Mouse (Mus musculus) stomach, postnatal 0 days (tissue): ENCODE measurements at regions not wholly inside any gene's neighbourhood (a gene's known extent, or its start where the extent isn't known, plus 50 kb on each side); places are given as distances from the start of the nearest gene placed in this dataset.

ENCODE experiments used
- ATAC-seq: fragments of 200-750 bp; cut with Nextera tagmentation; 2 replicates; pipeline ENCODE4 v1.8.0; 2017; ENCODE audit not compliant: low FRiP score, low TSS enrichment
- DNase-seq: peaks from one replicate; pipeline ENCODE4 v3.0.0-alpha.2; 2016; ENCODE audit warnings: low spot score
- H3K27ac ChIP-seq: fragments of 300-500 bp; sonication (generic); replicated peaks from 2 replicates; pipeline ENCODE4 v1.5.1; 2014; ENCODE audit warnings: mild to moderate bottlenecking, control low read depth
- H3K27me3 ChIP-seq: fragments of 300-500 bp; sonication (generic); 2 replicates; pipeline ENCODE4 v1.6.1; 2014; ENCODE audit warnings: low read length; ENCODE audit not compliant: control insufficient read depth, insufficient read depth
- H3K36me3 ChIP-seq: fragments of 300-500 bp; sonication (generic); 2 replicates; pipeline ENCODE4 v1.6.1; 2014; ENCODE audit warnings: low read length, mixed read lengths; ENCODE audit not compliant: control insufficient read depth, insufficient read depth
- H3K4me1 ChIP-seq: fragments of 300-500 bp; sonication (generic); replicated peaks from 2 replicates; pipeline ENCODE4 v1.6.1; 2014; ENCODE audit warnings: antibody characterized with exemption; ENCODE audit not compliant: control insufficient read depth, insufficient read depth
- H3K4me2 ChIP-seq: fragments of 300-500 bp; sonication (generic); replicated peaks from 2 replicates; pipeline ENCODE4 v1.6.1; 2014; ENCODE audit warnings: low read depth, mild to moderate bottlenecking, control low read depth, moderate library complexity
- H3K4me3 ChIP-seq: fragments of 300-500 bp; sonication (generic); 2 replicates; pipeline ENCODE4 v1.5.1; 2014; ENCODE audit warnings: low read depth, low read length, control low read depth
- H3K9ac ChIP-seq: fragments of 300-500 bp; sonication (generic); 2 replicates; pipeline ENCODE4 v1.6.1; 2014; ENCODE audit warnings: mild to moderate bottlenecking, low read length, control low read depth, mixed read lengths
- H3K9me3 ChIP-seq: fragments of 300-500 bp; sonication (generic); 2 replicates; pipeline ENCODE4 v1.6.1; 2016; ENCODE audit warnings: low read length; ENCODE audit not compliant: control insufficient read depth
- CTCF ChIP-seq: IDR thresholded peaks from 2 replicates; pipeline ENCODE4 v1.5.1; 2016; ENCODE audit warnings: antibody characterized with exemption, low read depth, mild to moderate bottlenecking, moderate library complexity
- EP300 ChIP-seq: optimal IDR thresholded peaks from 2 replicates; pipeline ENCODE3; 2016; ENCODE audit warnings: antibody characterized with exemption
- WGBS: fragments of 180-500 bp; shearing (Covaris S2); extraction: QIAGEN DNeasy Blood & Tissue Kit; methylation state at CpG from one replicate; pipeline ENCODE4 v1.1.7; 2014; 5-methylcytosine and 5-hydroxymethylcytosine counted together

DNA sequence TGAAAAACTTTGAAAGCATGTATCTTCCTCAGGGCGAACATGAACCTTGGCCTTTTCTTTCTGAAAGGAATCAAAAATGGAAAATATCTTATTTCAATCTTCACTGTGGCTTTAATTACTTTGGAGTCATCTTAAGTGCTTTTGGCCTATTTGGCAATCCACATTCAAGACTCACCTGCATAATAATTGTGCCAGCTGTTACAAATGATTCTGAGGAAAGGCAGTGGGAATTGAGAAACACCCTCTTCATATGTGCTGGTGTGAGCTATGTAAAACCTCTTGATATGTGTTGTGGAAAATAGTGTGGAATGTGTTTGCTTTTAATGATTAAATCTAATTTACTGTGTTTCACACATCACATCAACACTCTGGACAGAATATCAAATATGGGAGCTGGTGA is 148.5 kb upstream of the Ednra start:
- TF ChIP-seq CTCF (no peak), EP300 (no peak)
- no peaks in the 10 kb centered on the region for H3K36me3 ChIP-seq
- WGBS = 88% methylated on average over 1 of the region's 1 CpGs
- H3K4me3 ChIP-seq = no peak overlapping the region
- H3K9me3 ChIP-seq = no peaks in the 10 kb centered on the region
- H3K4me2 ChIP-seq = no peak overlapping the region
- ATAC-seq (no peak), DNase-seq (no peak)
- H3K4me1 ChIP-seq = no peaks in the 10 kb centered on the region
- no peak overlapping the region for H3K27ac ChIP-seq
- no peaks in the 10 kb centered on the region for H3K27me3 ChIP-seq
- no peak overlapping the region for H3K9ac ChIP-seq

DNA sequence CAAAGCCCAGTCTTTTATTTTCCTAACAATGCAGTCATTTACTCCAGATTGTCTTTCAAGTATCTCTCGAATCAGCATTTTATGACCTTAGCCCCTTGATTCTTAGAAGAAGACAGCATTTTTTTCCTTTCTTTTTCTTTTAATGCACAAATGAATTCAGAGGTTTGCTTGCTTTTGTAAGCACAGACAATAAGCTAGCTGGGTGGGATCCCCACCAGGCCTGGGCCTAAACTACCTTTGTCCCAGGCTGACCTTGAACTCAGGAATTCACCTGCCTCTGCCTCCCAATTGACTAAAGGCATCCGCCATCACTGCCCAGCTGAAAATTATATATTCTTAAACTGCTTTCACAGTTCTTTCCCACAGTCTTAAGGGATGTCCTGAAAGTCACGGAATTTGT is 195.5 kb upstream of the Ednra start:
- Histone ChIP-seq H3K4me3 (no peak overlapping the region), H3K9me3 (peaks cover 4% of the 10 kb centered on the region; the same call in 1 of the 2 replicates), H3K4me1 (no peaks in the 10 kb centered on the region), H3K4me2 (no peak overlapping the region), H3K27me3 (no peaks in the 10 kb centered on the region), H3K9ac (no peak overlapping the region), H3K27ac (no peak overlapping the region), H3K36me3 (no peaks in the 10 kb centered on the region)
- ATAC-seq (no peak), DNase-seq (no peak)
- TF ChIP-seq CTCF (no peak), EP300 (no peak)
- 91% methylated on average over 3 of the region's 3 CpGs for WGBS

DNA sequence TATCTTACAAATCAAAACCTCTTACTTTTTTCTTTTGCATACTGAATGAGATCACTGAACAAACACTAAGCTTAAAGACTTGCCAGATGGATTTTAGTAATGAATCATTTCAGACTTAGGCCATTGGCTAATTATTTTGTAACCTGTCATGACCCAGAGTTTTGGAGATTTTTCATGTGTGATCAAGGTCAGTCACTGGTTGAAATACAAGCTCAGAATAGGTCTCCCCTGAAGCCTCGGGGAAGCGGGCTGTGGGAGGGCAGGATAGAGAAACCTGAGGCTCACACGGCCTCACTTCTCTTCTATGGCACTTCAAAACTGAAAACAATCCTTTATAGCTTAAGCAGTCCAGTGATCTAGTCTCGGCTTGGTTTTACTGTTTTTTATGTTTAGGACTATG is 197.6 kb upstream of the Ednra start:
- H3K4me1 ChIP-seq = no peaks in the 10 kb centered on the region
- ATAC-seq (no peak), DNase-seq (no peak)
- H3K27ac ChIP-seq = no peak overlapping the region
- H3K4me2 ChIP-seq = no peak overlapping the region
- no peaks in the 10 kb centered on the region for H3K36me3 ChIP-seq
- no peak overlapping the region for H3K4me3 ChIP-seq
- no peak for TF ChIP-seq EP300
- no peak for TF ChIP-seq CTCF
- no peaks in the 10 kb centered on the region for H3K27me3 ChIP-seq
- H3K9me3 ChIP-seq = peaks cover 4% of the 10 kb centered on the region; the same call in 1 of the 2 replicates
- 44% methylated on average over 4 of the region's 4 CpGs for WGBS
- no peak overlapping the region for H3K9ac ChIP-seq

DNA sequence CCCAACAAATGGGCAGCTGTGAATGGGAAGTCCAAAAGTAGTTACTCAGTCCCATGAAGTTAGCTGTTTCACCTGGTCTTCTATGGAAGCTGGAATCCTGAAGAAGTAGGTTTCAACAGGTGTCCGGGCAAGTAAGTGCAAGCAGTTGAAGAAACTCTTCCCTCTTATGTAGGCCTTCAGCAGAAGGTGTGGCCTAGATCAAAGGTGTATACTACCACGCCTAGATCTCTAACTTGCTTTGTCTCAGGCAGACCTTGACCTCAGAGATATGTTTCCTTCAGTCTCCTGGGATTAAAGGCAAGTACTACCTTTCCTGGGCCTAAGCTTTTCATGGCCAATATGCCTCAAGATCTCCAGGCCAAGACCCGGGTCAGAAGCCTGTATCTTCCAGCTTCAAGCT is 223.4 kb upstream of the Ednra start:
- Histone ChIP-seq H3K27me3 (no peaks in the 10 kb centered on the region), H3K4me1 (no peaks in the 10 kb centered on the region), H3K4me3 (no peak overlapping the region), H3K9ac (no peak overlapping the region), H3K9me3 (no peaks in the 10 kb centered on the region), H3K27ac (no peak overlapping the region), H3K36me3 (no peaks in the 10 kb centered on the region), H3K4me2 (no peak overlapping the region)
- TF ChIP-seq CTCF = no peak
- no peak for TF ChIP-seq EP300
- 81% methylated on average over 3 of the region's 3 CpGs for WGBS
- DNase-seq (no peak), ATAC-seq (no peak)

DNA sequence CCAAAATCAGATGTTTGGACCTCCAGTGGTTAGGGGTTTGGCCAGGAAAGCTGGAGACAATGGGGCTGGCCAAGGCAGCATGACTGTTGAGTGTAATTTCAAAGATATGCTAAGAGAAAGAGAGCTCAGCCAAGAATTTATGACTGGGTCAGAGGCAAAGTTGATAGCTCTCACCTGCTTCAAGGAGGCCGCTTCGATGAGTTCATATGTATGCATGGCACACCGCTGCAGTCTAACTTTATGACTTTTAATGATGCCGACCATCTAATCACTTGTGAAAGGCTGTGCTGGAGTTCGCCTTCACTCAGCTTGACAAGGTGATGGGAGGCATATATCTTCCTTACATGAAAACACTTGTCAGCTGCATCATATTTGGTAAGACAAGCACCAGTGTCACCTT is 225.4 kb upstream of the Ednra start:
- H3K36me3 ChIP-seq = no peaks in the 10 kb centered on the region
- H3K27ac ChIP-seq = no peak overlapping the region
- H3K4me2 ChIP-seq = no peak overlapping the region
- H3K4me1 ChIP-seq = no peaks in the 10 kb centered on the region
- no peak overlapping the region for H3K4me3 ChIP-seq
- no peaks in the 10 kb centered on the region for H3K27me3 ChIP-seq
- ATAC-seq = no peak
- WGBS = 88% methylated on average over 5 of the region's 5 CpGs
- no peak for TF ChIP-seq EP300
- no peak for TF ChIP-seq CTCF
- H3K9ac ChIP-seq = no peak overlapping the region
- no peak for DNase-seq
- H3K9me3 ChIP-seq = no peaks in the 10 kb centered on the region

DNA sequence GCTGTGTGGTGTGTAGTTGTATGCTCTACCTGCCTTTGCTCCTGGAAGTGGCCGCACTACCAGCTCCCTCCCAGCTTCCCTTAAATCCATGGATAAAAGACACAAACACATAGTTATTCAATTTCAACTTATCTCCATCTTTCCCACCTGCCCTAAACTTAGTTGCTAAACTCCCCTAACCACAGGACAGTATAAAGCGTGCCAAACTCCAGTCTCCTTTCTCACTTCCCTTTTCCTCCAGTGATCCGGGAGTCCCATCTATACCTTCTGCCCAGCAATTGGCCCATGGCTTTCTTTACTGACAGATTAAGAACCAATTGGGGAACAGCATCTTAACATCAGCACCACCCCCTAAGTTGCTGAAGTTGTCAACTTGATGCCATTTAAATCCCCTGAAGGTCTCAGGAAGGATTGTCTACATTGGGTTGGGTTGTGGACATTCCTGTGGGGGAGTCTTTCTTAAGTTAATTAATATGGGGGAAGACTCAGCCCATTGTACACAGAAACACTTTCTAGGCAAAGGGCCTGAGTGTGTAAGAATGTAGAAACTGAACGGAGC is 234.6 kb upstream of the Ednra start:
- 76% methylated on average over 4 of the region's 4 CpGs for WGBS
- H3K4me2 ChIP-seq = no peak overlapping the region
- TF ChIP-seq CTCF = no peak
- no peak for TF ChIP-seq EP300
- no peak overlapping the region for H3K9ac ChIP-seq
- no peak overlapping the region for H3K4me3 ChIP-seq
- DNase-seq = no peak
- H3K27ac ChIP-seq = no peak overlapping the region
- no peaks in the 10 kb centered on the region for H3K4me1 ChIP-seq
- no peak for ATAC-seq
- H3K27me3 ChIP-seq = no peaks in the 10 kb centered on the region
- H3K9me3 ChIP-seq = no peaks in the 10 kb centered on the region
- H3K36me3 ChIP-seq = no peaks in the 10 kb centered on the region
